Mouse (Mus musculus) myocyte (in vitro differentiated cells): ENCODE data around the gene Zic5. TPM values are rescaled to one million over a fixed set of nuclear protein-coding genes. Genes with fewer than 3 reads are reported as not detected.

Source experiments
- H3K27me3 ChIP-seq: one replicate; pipeline ENCODE4 v1.6.1; 2011; ENCODE audit not compliant: control insufficient read depth, insufficient read depth, insufficient read length
- H3K36me3 ChIP-seq: one replicate; pipeline ENCODE4 v1.6.1; 2011; ENCODE audit not compliant: control insufficient read depth, insufficient read depth
- H3K4me2 ChIP-seq: one replicate; pipeline ENCODE4 v1.6.1; 2011; ENCODE audit warnings: low read depth, control low read depth
- H3K4me3 ChIP-seq: one replicate; pipeline ENCODE4 v1.5.1; 2011; ENCODE audit warnings: mild to moderate bottlenecking, control low read depth, moderate library complexity
- H3K79me2 ChIP-seq: one replicate; pipeline ENCODE4 v1.6.1; 2011; ENCODE audit not compliant: control insufficient read depth, insufficient read depth
- H3ac ChIP-seq: one replicate; pipeline ENCODE4 v1.6.1; 2011; ENCODE audit not compliant: control insufficient read depth, insufficient read length
- CEBPB ChIP-seq: IDR thresholded peaks from 2 replicates; pipeline ENCODE4 v1.6.1; 2011; ENCODE audit warnings: mild to moderate bottlenecking, moderate library complexity; ENCODE audit not compliant: poor library complexity, insufficient read depth, severe bottlenecking
- E2F4 ChIP-seq: IDR thresholded peaks from one replicate; pipeline ENCODE4 v1.6.1; 2011; ENCODE audit warnings: mild to moderate bottlenecking, control low read depth, moderate library complexity; ENCODE audit not compliant: insufficient read depth
- MAX ChIP-seq: IDR thresholded peaks from one replicate; pipeline ENCODE4 v1.6.1; 2011; ENCODE audit warnings: low read depth, mild to moderate bottlenecking, control low read depth
- MYOD1 ChIP-seq, 3 experiments: IDR thresholded peaks; one replicate each; pipeline ENCODE4 v1.6.1; 2011; ENCODE audit warnings: control low read depth in 2 of 3, low read depth in 2 of 3, mild to moderate bottlenecking in 2 of 3, moderate library complexity in 1 of 3; ENCODE audit not compliant: insufficient read length in 2 of 3, control insufficient read depth in 1 of 3
- MYOG ChIP-seq, 3 experiments: IDR thresholded peaks; one replicate each; pipeline ENCODE4 v1.6.1; 2011; ENCODE audit warnings: control low read depth in 2 of 3, low read depth in 2 of 3, mild to moderate bottlenecking in 2 of 3; ENCODE audit not compliant: insufficient read length in 2 of 3, control insufficient read depth in 1 of 3, insufficient read depth in 1 of 3
- POLR2A ChIP-seq: IDR thresholded peaks from one replicate; pipeline ENCODE4 v1.6.1; 2011; ENCODE audit warnings: low read depth, mild to moderate bottlenecking, control low read depth, moderate library complexity; ENCODE audit not compliant: insufficient read length
- POLR2AphosphoS2 ChIP-seq: IDR thresholded peaks from one replicate; pipeline ENCODE4 v1.6.1; 2011; ENCODE audit warnings: low read depth, control low read depth; ENCODE audit not compliant: insufficient read length
- REST ChIP-seq: IDR thresholded peaks from one replicate; pipeline ENCODE4 v1.6.1; 2011; ENCODE audit warnings: mild to moderate bottlenecking, control low read depth, moderate library complexity; ENCODE audit not compliant: insufficient read depth, insufficient read length
- SRF ChIP-seq: IDR thresholded peaks from one replicate; pipeline ENCODE4 v1.6.1; 2011; ENCODE audit warnings: low read depth; ENCODE audit not compliant: control insufficient read depth, insufficient read length
- TCF12 ChIP-seq: IDR thresholded peaks from one replicate; pipeline ENCODE4 v1.6.1; 2011; ENCODE audit warnings: mild to moderate bottlenecking, control low read depth; ENCODE audit not compliant: poor library complexity, insufficient read depth, severe bottlenecking
- TCF3 ChIP-seq: IDR thresholded peaks from one replicate; pipeline ENCODE4 v1.6.1; 2011; ENCODE audit warnings: low read depth, control low read depth; ENCODE audit not compliant: insufficient read length
- USF1 ChIP-seq: IDR thresholded peaks from one replicate; pipeline ENCODE4 v1.6.1; 2011; ENCODE audit warnings: low read depth, mild to moderate bottlenecking, control low read depth, moderate library complexity
- polyA plus RNA-seq: library from polyadenylated mRNA; unstranded; fragments of >200 nt; fragmentation: generic; extraction: Trizol; gene quantifications from one replicate; pipeline ENCODE4 v1.2.1, GENCODE M21; 2012; ENCODE audit warnings: missing spikeins

Zic5 gene
- polyA plus RNA-seq, 1 experiment, result 0.42 TPM

GRCm38 (mm10) chr14:122473211-122473751, 7.8 kb upstream of the Zic5 start:
- TF ChIP-seq POLR2A, result no peak
- TF ChIP-seq E2F4, result no peak
- no peak for TF ChIP-seq MYOG (IDR thresholded peaks at IDR 0.05; ENCODE audit: control insufficient read depth in 1 of 3, insufficient read depth in 1 of 3, insufficient read length in 2 of 3, low read depth in 2 of 3)
- no peak for TF ChIP-seq TCF12
- TF ChIP-seq USF1, result no peak
- Histone ChIP-seq H3ac (no peak overlapping the region), H3K36me3 (no peaks in the 10 kb centered on the region), H3K79me2 (peaks cover 7% of the 10 kb centered on the region), H3K4me2 (no peak overlapping the region), H3K4me3 (peak overlapping the region; percentile 26), H3K27me3 (peaks cover 36% of the 10 kb centered on the region)

- peaks cover 7% of the 10 kb centered on the region for H3K79me2 ChIP-seq
- no peak overlapping the region for H3ac ChIP-seq
- H3K4me3 ChIP-seq, result no peak overlapping the region
- no peaks in the 10 kb centered on the region for H3K36me3 ChIP-seq
- no peak for TF ChIP-seq POLR2AphosphoS2
- no peak for TF ChIP-seq REST
- TF ChIP-seq MYOG (IDR thresholded peaks at IDR 0.05; ENCODE audit: control insufficient read depth in 1 of 3, insufficient read depth in 1 of 3, insufficient read length in 2 of 3, low read depth in 2 of 3), result no peak
- no peak for TF ChIP-seq MAX
- TF ChIP-seq CEBPB, result no peak
- TF ChIP-seq TCF12, result no peak
- no peak for TF ChIP-seq POLR2A
- TF ChIP-seq E2F4, result no peak
- no peak for TF ChIP-seq MYOD1 (IDR thresholded peaks at IDR 0.05; ENCODE audit: control insufficient read depth in 1 of 3, insufficient read length in 2 of 3, low read depth in 2 of 3)
- TF ChIP-seq TCF3, result no peak
- no peak for TF ChIP-seq SRF
- TF ChIP-seq USF1, result no peak
- peaks cover 37% of the 10 kb centered on the region for H3K27me3 ChIP-seq
- no peak overlapping the region for H3K4me2 ChIP-seq
These were observed 7.2 kb upstream of the Zic5 start for GRCm38 (mm10) chr14:122472647-122473046.

GRCm38 (mm10) chr14:122472161-122472560, 6.7 kb upstream of the Zic5 start:
- no peak overlapping the region for H3ac ChIP-seq
- no peaks in the 10 kb centered on the region for H3K36me3 ChIP-seq
- no peak for TF ChIP-seq MYOG (IDR thresholded peaks at IDR 0.05; ENCODE audit: control insufficient read depth in 1 of 3, insufficient read depth in 1 of 3, insufficient read length in 2 of 3, low read depth in 2 of 3)
- no peak for TF ChIP-seq POLR2A
- no peak for TF ChIP-seq MAX
- no peak for TF ChIP-seq REST
- TF ChIP-seq TCF12, result no peak
- TF ChIP-seq CEBPB, result no peak
- no peak for TF ChIP-seq MYOD1 (IDR thresholded peaks at IDR 0.05; ENCODE audit: control insufficient read depth in 1 of 3, insufficient read length in 2 of 3, low read depth in 2 of 3)
- no peak for TF ChIP-seq POLR2AphosphoS2
- no peak for TF ChIP-seq TCF3
- TF ChIP-seq SRF, result no peak
- TF ChIP-seq USF1, result no peak
- no peak for TF ChIP-seq E2F4
- no peak overlapping the region for H3K4me3 ChIP-seq
- H3K79me2 ChIP-seq, result peaks cover 6% of the 10 kb centered on the region
- H3K4me2 ChIP-seq, result no peak overlapping the region
- peaks cover 37% of the 10 kb centered on the region for H3K27me3 ChIP-seq

- H3ac ChIP-seq, result no peak overlapping the region
- no peaks in the 10 kb centered on the region for H3K79me2 ChIP-seq
- peaks cover 34% of the 10 kb centered on the region for H3K27me3 ChIP-seq
- no peak overlapping the region for H3K4me2 ChIP-seq
- TF ChIP-seq POLR2A, result no peak
- no peak for TF ChIP-seq USF1
- no peak for TF ChIP-seq E2F4
- no peak for TF ChIP-seq CEBPB
- no peak for TF ChIP-seq MYOD1 (IDR thresholded peaks at IDR 0.05; ENCODE audit: control insufficient read depth in 1 of 3, insufficient read length in 2 of 3, low read depth in 2 of 3)
- TF ChIP-seq MAX, result no peak
- no peak for TF ChIP-seq SRF
- TF ChIP-seq TCF12, result no peak
- TF ChIP-seq REST, result no peak
- TF ChIP-seq POLR2AphosphoS2, result no peak
- no peak for TF ChIP-seq TCF3
- TF ChIP-seq MYOG (IDR thresholded peaks at IDR 0.05; ENCODE audit: control insufficient read depth in 1 of 3, insufficient read depth in 1 of 3, insufficient read length in 2 of 3, low read depth in 2 of 3), result no peak
- no peaks in the 10 kb centered on the region for H3K36me3 ChIP-seq
- H3K4me3 ChIP-seq, result no peak overlapping the region
These were observed 6.1 kb upstream of the Zic5 start for GRCm38 (mm10) chr14:122471449-122472085.
